18 mouse cellular contexts compared by ENCODE assay signal in the genomic region with DNA sequence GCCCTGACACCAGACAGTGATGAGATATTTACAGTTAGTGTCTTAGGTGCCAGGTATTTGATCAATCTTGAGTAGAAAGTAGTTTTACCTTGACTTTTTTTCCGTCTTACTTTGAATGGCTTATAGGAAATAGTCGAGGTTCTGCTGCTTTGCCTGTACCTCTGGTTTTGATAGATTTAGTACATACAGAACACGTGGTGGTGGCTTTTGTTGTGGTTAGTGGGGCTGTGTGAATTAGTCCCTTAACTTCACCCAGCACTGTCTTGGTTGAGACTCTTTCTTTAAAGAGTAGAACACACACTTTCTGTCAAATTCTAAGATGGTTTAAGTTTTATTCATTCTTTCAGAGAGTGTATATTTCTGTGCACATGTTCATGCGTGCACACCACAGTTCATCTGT.
"Had no signal": no experiment of that assay in that cellular context is flagged by ENCODE, and none has a peak within 500 bp of the region (broad histone marks: within the 10 kb centered on the region; RNA-seq: fewer than 3 reads in every experiment).

No protein-coding gene starts in this region.

- ATAC-seq: liver, postnatal 0 days; lung, postnatal 0 days; midbrain, embryonic 13.5 days; midbrain, embryonic 16.5 days had no signal

- H3K27ac ChIP-seq: limb, embryonic 15.5 days; liver, embryonic 14.5 days; macrophage; midbrain, embryonic 10.5 days; midbrain, embryonic 13.5 days had no signal

- H3K4me3 ChIP-seq: limb, embryonic 12.5 days; limb, embryonic 15.5 days; midbrain, embryonic 10.5 days; midbrain, embryonic 13.5 days; myocyte had no signal

- H3K4me2 ChIP-seq: limb, embryonic 12.5 days; limb, embryonic 15.5 days; liver, embryonic 11.5 days; lung, embryonic 14.5 days; midbrain, embryonic 13.5 days had no signal

- H3K9me3 ChIP-seq: limb, embryonic 12.5 days; limb, embryonic 15.5 days; megakaryocyte, embryonic 14.5 days; midbrain, embryonic 10.5 days; midbrain, embryonic 13.5 days had no signal

- H3K9ac ChIP-seq: limb, embryonic 12.5 days; limb, embryonic 15.5 days; liver, embryonic 14.5 days; liver, postnatal 0 days; lung, embryonic 14.5 days; midbrain, embryonic 13.5 days had no signal

- DNase-seq: kidney, adult 18-20 months; kidney, adult 9 months; kidney, postnatal 14 days; kidney, postnatal 4 days; left cerebral cortex, postnatal 4 days; liver, postnatal 0 days; lung, embryonic 14.5 days had no signal

- H3K27me3 ChIP-seq: limb, embryonic 12.5 days; limb, embryonic 15.5 days; megakaryocyte, embryonic 14.5 days; midbrain, embryonic 13.5 days had no signal

- H3K36me3 ChIP-seq: limb, embryonic 15.5 days; midbrain, embryonic 10.5 days; midbrain, embryonic 13.5 days had no signal
